Mouse (Mus musculus) testis, postnatal 10 days (tissue): ENCODE data around the gene Lrfn1.
"Not testable (repeated sequence)": the region's sequence is repeated elsewhere in the genome, so short reads cannot be mapped to it uniquely, and the experiment has no call there.

ENCODE experiments used
- DNase-seq: peaks from one replicate; pipeline ENCODE4 v3.0.0; 2021; ENCODE audit warnings: low spot score

Gene Lrfn1

GRCm38 (mm10) chr7:28447101-28447830, 4.5 kb upstream of the Lrfn1 start:
- no peak for DNase-seq

GRCm38 (mm10) chr7:28447865-28448820, 3.6 kb upstream of the Lrfn1 start:
- DNase-seq, result no peak

GRCm38 (mm10) chr7:28452361-28453005, 703 bp downstream of the Lrfn1 start:
- DNase-seq, result no peak

- DNase-seq, result no peak
These were observed 8.6 kb downstream of the Lrfn1 start for GRCm38 (mm10) chr7:28460361-28460760.

- DNase-seq, result no peak
These were observed 11.0 kb downstream of the Lrfn1 start for GRCm38 (mm10) chr7:28462769-28463168.

- DNase-seq, result peak; percentile 78
These were observed 12.8 kb downstream of the Lrfn1 start for GRCm38 (mm10) chr7:28464416-28465212.

GRCm38 (mm10) chr7:28466721-28467212, 15.0 kb downstream of the Lrfn1 start:
- DNase-seq, result no peak

- peak; percentile 75 for DNase-seq
These were observed 15.5 kb downstream of the Lrfn1 start for GRCm38 (mm10) chr7:28467213-28467751.

GRCm38 (mm10) chr7:28476191-28476590, 24.4 kb downstream of the Lrfn1 start:
- no peak for DNase-seq

- no peak for DNase-seq
These were observed 25.6 kb downstream of the Lrfn1 start for GRCm38 (mm10) chr7:28477363-28477762.

- peak; percentile 49 for DNase-seq
These were observed 27.1 kb downstream of the Lrfn1 start for GRCm38 (mm10) chr7:28478854-28479253.

- no peak for DNase-seq
These were observed 31.1 kb downstream of the Lrfn1 start for GRCm38 (mm10) chr7:28482854-28483253.

- no peak for DNase-seq
These were observed 32.4 kb downstream of the Lrfn1 start for GRCm38 (mm10) chr7:28484192-28484591.

- DNase-seq, result no peak
These were observed 36.3 kb downstream of the Lrfn1 start for GRCm38 (mm10) chr7:28488030-28488491.

GRCm38 (mm10) chr7:28490410-28490809, 38.6 kb downstream of the Lrfn1 start:
- DNase-seq, result peak; percentile 59

GRCm38 (mm10) chr7:28490903-28491302, 39.1 kb downstream of the Lrfn1 start:
- DNase-seq, result no peak

- no peak for DNase-seq
These were observed 40.5 kb downstream of the Lrfn1 start for GRCm38 (mm10) chr7:28492310-28492709.

GRCm38 (mm10) chr7:28495426-28495825, 43.6 kb downstream of the Lrfn1 start:
- no peak for DNase-seq

- peak; percentile 70 for DNase-seq
These were observed 53.8 kb downstream of the Lrfn1 start for GRCm38 (mm10) chr7:28505585-28505984.

GRCm38 (mm10) chr7:28509121-28509520, 57.3 kb downstream of the Lrfn1 start:
- not testable (repeated sequence) for DNase-seq

- not testable (repeated sequence) for DNase-seq
These were observed 58.7 kb downstream of the Lrfn1 start, which contains the start of gene Ifnl2 for GRCm38 (mm10) chr7:28510405-28510974. Ifnl2 (minus strand) TSS chr7:28510455.
